Mouse (Mus musculus) CH12.LX (cell line): ENCODE results near the gene Celf5.

Experiments used
- BHLHE40 ChIP-seq: IDR thresholded peaks from 2 replicates; pipeline ENCODE4 v1.6.1; 2011; ENCODE audit warnings: mild to moderate bottlenecking, low read depth, low read length, improper control_type of control experiment
- CHD1 ChIP-seq: IDR thresholded peaks from 2 replicates; pipeline ENCODE4 v1.6.1; 2012; ENCODE audit warnings: low read depth, low read length, improper control_type of control experiment, inconsistent platforms
- CTCF ChIP-seq, 2 experiments: IDR thresholded peaks in 1 of 2; conservative IDR thresholded peaks in 1 of 2; 2 replicates each; pipeline ENCODE4 v1.5.1; 2011 to 2012; ENCODE audit warnings: low read depth in 2 of 2, low read length in 2 of 2, improper control_type of control experiment in 1 of 2, inconsistent platforms in 1 of 2, mild to moderate bottlenecking in 1 of 2, moderate library complexity in 1 of 2
- EP300 ChIP-seq: IDR thresholded peaks from 2 replicates; pipeline ENCODE4 v1.6.1; 2011; ENCODE audit warnings: low read length, improper control_type of control experiment
- HCFC1 ChIP-seq: IDR thresholded peaks from 2 replicates; pipeline ENCODE4 v1.6.1; 2012; ENCODE audit warnings: low read depth, mild to moderate bottlenecking, inconsistent platforms, low read length, improper control_type of control experiment
- KAT2A ChIP-seq: IDR thresholded peaks from 2 replicates; pipeline ENCODE4 v1.6.1; 2012; ENCODE audit warnings: low read length, improper control_type of control experiment, inconsistent platforms; ENCODE audit not compliant: insufficient replicate concordance
- MAFK ChIP-seq: IDR thresholded peaks from 2 replicates; pipeline ENCODE4 v1.6.1; 2011; ENCODE audit warnings: low read length, improper control_type of control experiment; ENCODE audit not compliant: insufficient replicate concordance
- MAZ ChIP-seq: IDR thresholded peaks from 2 replicates; pipeline ENCODE4 v1.6.1; 2012; ENCODE audit warnings: low read depth, mild to moderate bottlenecking, inconsistent platforms, low read length, improper control_type of control experiment, moderate library complexity
- POLR2A ChIP-seq: IDR thresholded peaks from 2 replicates; pipeline ENCODE4 v1.6.1; 2011; ENCODE audit warnings: low read depth, mild to moderate bottlenecking, improper control_type of control experiment, low read length
- RAD21 ChIP-seq: IDR thresholded peaks from 2 replicates; pipeline ENCODE4 v1.6.1; 2011; ENCODE audit warnings: low read depth, mild to moderate bottlenecking, low read length, improper control_type of control experiment, moderate library complexity
- USF1 ChIP-seq: IDR thresholded peaks from 2 replicates; pipeline ENCODE4 v1.6.1; 2014; ENCODE audit warnings: low read depth, mild to moderate bottlenecking, inconsistent platforms, low read length, improper control_type of control experiment
- ZC3H11A ChIP-seq: IDR thresholded peaks from 2 replicates; pipeline ENCODE4 v1.6.1; 2012; ENCODE audit warnings: low read depth, mild to moderate bottlenecking, inconsistent platforms, low read length, improper control_type of control experiment
- ZKSCAN1 ChIP-seq: IDR thresholded peaks from 2 replicates; pipeline ENCODE4 v1.6.1; 2012; ENCODE audit warnings: low read depth, inconsistent platforms, low read length, improper control_type of control experiment, borderline replicate concordance
- ZNF384 ChIP-seq: IDR thresholded peaks from 2 replicates; pipeline ENCODE4 v1.6.1; 2012; ENCODE audit warnings: low read depth, low read length, improper control_type of control experiment, inconsistent platforms

DNA sequence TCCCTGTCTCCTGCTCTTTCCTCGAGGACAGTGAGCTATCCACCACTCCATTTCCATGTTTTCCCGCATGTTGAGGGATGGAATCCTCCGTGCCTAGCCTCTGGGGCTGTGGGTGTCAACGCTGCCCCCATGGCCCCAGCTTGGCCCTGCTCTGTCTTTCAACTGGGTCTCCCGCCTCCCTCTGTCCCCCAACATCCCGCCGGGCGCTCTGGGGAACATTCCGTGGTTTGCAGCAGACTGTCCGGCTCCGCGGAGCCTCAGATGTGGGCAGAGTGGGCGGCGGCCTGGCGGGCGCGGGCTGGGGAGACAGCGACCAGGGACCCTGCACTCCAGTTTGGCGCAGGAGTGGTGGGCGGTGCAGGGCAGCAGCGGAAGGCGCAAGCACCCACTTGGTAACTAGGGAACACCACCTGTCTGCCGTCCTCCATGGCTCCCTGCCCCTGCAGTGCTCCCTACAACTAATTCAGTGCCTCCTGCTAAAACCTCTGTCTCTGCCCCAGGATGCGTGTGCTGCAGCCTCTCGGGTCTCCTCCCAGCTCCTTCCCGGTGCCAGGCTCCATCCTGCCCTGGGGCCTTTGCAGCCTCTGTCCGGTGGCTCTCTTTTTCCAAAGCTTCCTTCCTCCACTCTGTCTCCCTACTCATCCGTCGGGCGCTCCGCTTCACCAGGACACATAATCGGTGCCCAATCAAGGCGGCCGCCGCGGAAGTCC, 30.1 kb downstream of the Celf5 start:
- TF ChIP-seq MAZ (no peak), CTCF (conservative IDR thresholded peaks at IDR 0.05 in 1 of 2, IDR thresholded peaks at IDR 0.05 in 1 of 2; ENCODE audit: low read depth in 2 of 2, low read length in 2 of 2) (no peak), BHLHE40 (no peak), RAD21 (no peak), ZKSCAN1 (no peak), ZNF384 (no peak), ZC3H11A (no peak), CHD1 (no peak), KAT2A (no peak), HCFC1 (no peak), USF1 (no peak), EP300 (no peak), MAFK (no peak), POLR2A (no peak)
